Mouse (Mus musculus): ENCODE data around the gene Etv2.

DNA sequence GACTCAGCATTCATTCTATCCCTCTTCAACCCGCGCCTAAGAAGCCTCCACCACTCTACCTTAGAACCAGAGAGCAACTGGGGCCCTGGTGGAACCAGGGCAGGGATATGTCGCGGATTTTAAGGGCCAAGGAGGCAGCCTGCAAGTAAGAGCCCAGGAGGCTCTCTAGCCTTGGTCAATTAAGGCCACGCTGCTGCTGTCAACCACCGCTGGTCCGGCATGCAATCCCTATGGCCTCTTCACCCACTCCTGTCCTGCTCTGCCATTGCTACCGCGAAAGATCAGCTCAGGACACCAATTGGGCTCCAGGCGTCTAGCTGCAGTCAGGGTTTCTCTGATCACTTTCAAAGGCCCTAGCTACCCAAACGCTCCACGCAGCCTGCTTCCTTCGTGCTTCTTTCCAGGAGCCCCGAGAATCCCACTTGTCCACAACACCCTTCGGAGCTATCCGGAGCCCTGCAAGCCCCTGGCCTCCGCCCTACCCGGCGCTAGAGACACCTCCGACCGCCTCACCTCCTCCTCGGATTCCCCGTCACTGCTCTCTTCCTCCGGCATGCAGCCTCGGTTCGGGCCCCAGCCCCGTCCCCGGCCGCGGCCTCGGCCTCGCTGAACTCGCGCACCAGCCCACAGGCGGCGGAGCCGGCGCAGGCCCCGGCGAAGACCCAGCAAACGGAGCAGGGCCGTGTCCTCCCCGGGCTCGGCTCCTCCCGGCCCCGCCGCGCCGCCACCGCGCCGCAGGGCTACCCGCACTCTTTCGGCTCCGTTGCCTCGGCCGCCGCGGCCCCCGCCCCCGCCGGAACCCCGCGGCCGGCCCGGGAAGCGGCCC lies 47.6 kb downstream of the Etv2 start:
- no peak for TF ChIP-seq GATA1 (IDR thresholded peaks at IDR 0.05; ENCODE audit: borderline replicate concordance, low read length)
- TF ChIP-seq TAL1 (conservative IDR thresholded peaks at IDR 0.05; ENCODE audit: low read depth, low read length), result no peak
- no peak for TF ChIP-seq CTCF (IDR thresholded peaks at IDR 0.05; ENCODE audit: low read depth, low read length)
- TF ChIP-seq POLR2AphosphoS5 (IDR thresholded peaks at IDR 0.05; ENCODE audit: insufficient replicate concordance, low read depth, low read length), result no peak
